Mouse (Mus musculus) heart, adult 9 months (tissue): ENCODE measurements around the gene Zfand3.
A peak's percentile ranks its signal among the peaks of the same experiment; 100 is the strongest.

ENCODE experiments used
- DNase-seq, 2 experiments: peaks; one replicate each; pipeline ENCODE4 v3.0.0; 2022; ENCODE audit warnings: low spot score in 2 of 2

The Zfand3 gene

GRCm38 (mm10) chr17:30222837-30223236 is 218.3 kb downstream of the Zfand3 start:
- DNase-seq: no peak

- no peak for DNase-seq
Measured at GRCm38 (mm10) chr17:30225030-30225740, 220.7 kb downstream of the Zfand3 start.

GRCm38 (mm10) chr17:30228439-30229215 is 224.1 kb downstream of the Zfand3 start:
- DNase-seq: no peak

- DNase-seq: peak; percentile 29 to 48
Measured at GRCm38 (mm10) chr17:30230428-30230827, 225.9 kb downstream of the Zfand3 start.

GRCm38 (mm10) chr17:30231483-30231882 is 226.9 kb downstream of the Zfand3 start:
- DNase-seq: no peak

GRCm38 (mm10) chr17:30232698-30233097 is 228.2 kb downstream of the Zfand3 start:
- DNase-seq: no peak

GRCm38 (mm10) chr17:30235380-30235779 is 230.8 kb downstream of the Zfand3 start:
- DNase-seq: no peak

- DNase-seq: no peak
Measured at GRCm38 (mm10) chr17:30236611-30237010, 232.1 kb downstream of the Zfand3 start.

GRCm38 (mm10) chr17:30237600-30237999 is 233.1 kb downstream of the Zfand3 start:
- DNase-seq: no peak

- no peak for DNase-seq
Measured at GRCm38 (mm10) chr17:30239458-30239857, 234.9 kb downstream of the Zfand3 start.

GRCm38 (mm10) chr17:30240659-30241058 is 236.1 kb downstream of the Zfand3 start:
- DNase-seq: no peak

- no peak for DNase-seq
Measured at GRCm38 (mm10) chr17:30241061-30241460, 236.5 kb downstream of the Zfand3 start.

- no peak for DNase-seq
Measured at GRCm38 (mm10) chr17:30241720-30242322, 237.3 kb downstream of the Zfand3 start.

- DNase-seq: no peak
Measured at GRCm38 (mm10) chr17:30242647-30243046, 238.1 kb downstream of the Zfand3 start.

- DNase-seq: no peak
Measured at GRCm38 (mm10) chr17:30243540-30243939, 239.0 kb downstream of the Zfand3 start.

- DNase-seq: peak in 1 of 2 experiments; percentile 24
Measured at GRCm38 (mm10) chr17:30244651-30245307, 240.2 kb downstream of the Zfand3 start.

- DNase-seq: peak in 1 of 2 experiments; percentile 29
Measured at GRCm38 (mm10) chr17:30245308-30245706, 240.8 kb downstream of the Zfand3 start.

- DNase-seq: no peak
Measured at GRCm38 (mm10) chr17:30253028-30253427, 248.5 kb downstream of the Zfand3 start.

GRCm38 (mm10) chr17:30253924-30254323 is 249.4 kb downstream of the Zfand3 start:
- DNase-seq: no peak

- DNase-seq: no peak
Measured at GRCm38 (mm10) chr17:30255928-30256560, 251.5 kb downstream of the Zfand3 start.

GRCm38 (mm10) chr17:30258480-30258879 is 253.9 kb downstream of the Zfand3 start:
- peak in 1 of 2 experiments; percentile 35 for DNase-seq

GRCm38 (mm10) chr17:30259938-30260337 is 255.4 kb downstream of the Zfand3 start:
- DNase-seq: no peak
